7 mouse cellular contexts compared by ENCODE assay signal in the genomic region with DNA sequence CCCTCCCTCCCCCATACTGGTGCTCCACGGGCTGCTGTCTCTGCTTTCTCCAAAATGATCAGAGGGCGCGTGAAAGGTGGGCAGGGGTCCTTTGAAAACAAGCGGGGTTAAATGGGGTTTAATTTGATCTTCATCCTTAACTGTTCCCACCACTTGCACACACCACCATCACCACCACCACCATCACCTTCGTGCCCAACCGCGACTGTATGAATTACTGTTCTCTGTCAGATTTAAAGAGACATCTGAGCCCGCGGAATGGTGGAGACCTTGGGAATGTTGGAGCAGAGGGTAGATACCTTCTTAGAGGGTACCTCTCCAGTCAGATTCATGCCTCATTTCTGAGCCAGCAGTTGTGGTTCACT. TPM values are rescaled to one million over a fixed set of nuclear protein-coding genes. Genes with fewer than 3 reads are reported as not detected.
A peak's percentile ranks its signal among the peaks of the same experiment; 100 is the strongest.
DNase-seq lines count a peak whose midpoint lies in the region; ATAC-seq and TF ChIP-seq lines count a peak whose summit lies in the region.

No protein-coding gene starts in this region.

- intact Hi-C loops in left cerebral cortex, postnatal 25 days (cut with DNase I): loop anchor here (2.0 to 5.0 kb wide), 3 partner anchors 67 to 417 kb away; a partner anchor contains a TSS

- peak overlapping the region; percentile 80 for H3K9ac ChIP-seq in hindbrain, embryonic 16.5 days (ENCODE audit: low read depth, low read length)
- H3K9ac ChIP-seq in midbrain, postnatal 0 days (replicated peaks; ENCODE audit: low read length, poor library complexity, severe bottlenecking): peak overlapping the region; percentile 78

- peak overlapping the region; percentile 63 for H3K4me2 ChIP-seq in hindbrain, embryonic 16.5 days (ENCODE audit: low read length)
- H3K4me2 ChIP-seq in midbrain, postnatal 0 days (ENCODE audit: low read depth, low read length, poor library complexity, severe bottlenecking): peak overlapping the region; percentile 76

- peak; percentile 16 to 35 for DNase-seq in left cerebral cortex, postnatal 25 days (ENCODE audit: low spot score in 2 of 2)
- no peak for DNase-seq in left cerebral cortex, adult 11 months (ENCODE audit: low spot score)
- DNase-seq in midbrain, postnatal 0 days (ENCODE audit: low spot score): no peak
- DNase-seq in cerebellum, adult 8-10 months: no peak
- no peak for DNase-seq in thymus, postnatal 36 days

- peak; percentile 43 for ATAC-seq in hindbrain, embryonic 16.5 days
- ATAC-seq in midbrain, postnatal 0 days (ENCODE audit: low FRiP score): peak; percentile 9; the same call in 1 of the 2 replicates

- no peaks in the 10 kb centered on the region for H3K9me3 ChIP-seq in hindbrain, embryonic 16.5 days (ENCODE audit: control insufficient read depth, low read length)
- no peaks in the 10 kb centered on the region for H3K9me3 ChIP-seq in midbrain, postnatal 0 days (ENCODE audit: low read length)

- H3K27me3 ChIP-seq in hindbrain, embryonic 16.5 days (replicated peaks; ENCODE audit: control insufficient read depth, insufficient read depth, low read length): no peaks in the 10 kb centered on the region
- H3K27me3 ChIP-seq in midbrain, postnatal 0 days (ENCODE audit: insufficient read depth, low read length): no peaks in the 10 kb centered on the region

- no peak overlapping the region for H3K27ac ChIP-seq in embryonic fibroblast, embryonic 13.5 days (ENCODE audit: insufficient read depth, low read length)
- H3K27ac ChIP-seq in hindbrain, embryonic 16.5 days (ENCODE audit: low read depth, low read length): peak overlapping the region; percentile 81
- H3K27ac ChIP-seq in midbrain, postnatal 0 days (ENCODE audit: low read depth, low read length): peak overlapping the region; percentile 79

- no peaks in the 10 kb centered on the region for H3K36me3 ChIP-seq in hindbrain, embryonic 16.5 days (ENCODE audit: control insufficient read depth, insufficient read depth, low read length)
- no peaks in the 10 kb centered on the region for H3K36me3 ChIP-seq in midbrain, postnatal 0 days (ENCODE audit: insufficient read depth, low read length)

- H3K4me3 ChIP-seq in embryonic fibroblast, embryonic 13.5 days (ENCODE audit: insufficient read depth, low read length): peak overlapping the region; percentile 40; the same call in 1 of the 2 replicates
- peak overlapping the region; percentile 70 for H3K4me3 ChIP-seq in hindbrain, embryonic 16.5 days (ENCODE audit: low read length)
- peak overlapping the region; percentile 64 for H3K4me3 ChIP-seq in midbrain, postnatal 0 days (ENCODE audit: low read depth, low read length)

- H3K4me1 ChIP-seq in embryonic fibroblast, embryonic 13.5 days (ENCODE audit: control insufficient read depth, insufficient read depth, low read length): no peaks in the 10 kb centered on the region
- H3K4me1 ChIP-seq in hindbrain, embryonic 16.5 days (ENCODE audit: control insufficient read depth, insufficient read depth, low read depth, low read length): peaks cover 10% of the 10 kb centered on the region
- no peaks in the 10 kb centered on the region; the same call in 1 of the 2 replicates for H3K4me1 ChIP-seq in midbrain, postnatal 0 days (ENCODE audit: insufficient read depth, low read length)

- no peak for TF ChIP-seq POLR2A in embryonic fibroblast, embryonic 13.5 days (IDR thresholded peaks at IDR 0.05; ENCODE audit: low read depth, low read length)

- no peak for TF ChIP-seq CTCF in embryonic fibroblast, embryonic 13.5 days (IDR thresholded peaks at IDR 0.05; ENCODE audit: borderline replicate concordance, insufficient read depth, low read length)
- no peak for TF ChIP-seq CTCF in midbrain, postnatal 0 days (IDR thresholded peaks at IDR 0.05)

- WGBS in hindbrain, embryonic 16.5 days: 9% methylated on average over 9 of the region's 9 CpGs
- WGBS in midbrain, postnatal 0 days: 7% methylated on average over 9 of the region's 9 CpGs

RNA-seq across cellular contexts. Expression of a gene that starts 0.6 kb away (rescaled TPM):
- total RNA-seq in left cerebral cortex, postnatal 25 days (2021): 100 to 1,000 TPM; 104 to 114 TPM
- polyA plus RNA-seq in embryonic fibroblast, embryonic 13.5 days (2011; ENCODE audit: insufficient read length, low read depth, missing spikeins): 0.77 and 0.92 TPM in 2 replicates
- 48.0 and 53.7 TPM in 2 replicates for polyA plus RNA-seq in hindbrain, embryonic 16.5 days (2015; fragmentation: Nextera tagmentation; extraction: Ambion mirVana)
- total RNA-seq in midbrain, postnatal 0 days (2014; rRNA removed): 85.3 and 87.3 TPM in 2 replicates
- polyA plus RNA-seq in midbrain, postnatal 0 days (2015; fragmentation: Nextera tagmentation; extraction: Ambion mirVana): 50.6 and 51.7 TPM in 2 replicates

Comparison
In these comparisons a context has a peak if more than half of its experiments do, and no peak if none do; other contexts are left out.
1. DNase-seq: peak in left cerebral cortex, postnatal 25 days (2 of 2); none in left cerebral cortex, adult 11 months (single experiment), midbrain, postnatal 0 days (single experiment), cerebellum, adult 8-10 months (single experiment) and thymus, postnatal 36 days (0 of 2).
2. RNA of a gene that starts 0.6 kb away (polyA plus RNA-seq): 48.0 to 53.7 TPM in hindbrain, embryonic 16.5 days and 50.6 to 51.7 TPM in midbrain, postnatal 0 days; 0.77 to 0.92 TPM in embryonic fibroblast, embryonic 13.5 days; every median in the first group is over 10 times any median in the second.
3. Peak in every context shown above with its lines, with median percentiles within 50 percentile points of each other: H3K4me3 ChIP-seq.